Mouse (Mus musculus) liver, adult 2 months (tissue): ENCODE measurements around the gene Polr1e.

Experiments used
- CTCF ChIP-seq: fragments of 200-500 bp; IDR thresholded peaks from 2 replicates; pipeline ENCODE4 v1.5.1; 2011; ENCODE audit warnings: low read depth, low read length, control low read depth
- POLR2A ChIP-seq: fragments of 200-500 bp; IDR thresholded peaks from 2 replicates; pipeline ENCODE4 v1.6.1; 2011; ENCODE audit warnings: low read length, control low read depth; ENCODE audit not compliant: insufficient read depth; ENCODE audit errors: extremely low read depth

GRCm38 (mm10) chr4:45073544-45073943, 55.2 kb downstream of the Polr1e start:
- no peak for TF ChIP-seq POLR2A
- TF ChIP-seq CTCF = no peak
